Mouse (Mus musculus) ES-E14 (cell line): ENCODE measurements at regions not wholly inside any gene's neighbourhood (a gene's known extent, or its start where the extent isn't known, plus 50 kb on each side); places are given as distances from the start of the nearest gene placed in this dataset.
A peak's percentile ranks its signal among the peaks of the same experiment; 100 is the strongest.

Source experiments
- DNase-seq: peaks from one replicate; pipeline ENCODE4 v3.0.0-alpha.2; 2013; ENCODE audit warnings: low read depth, low spot score
- H3K27ac ChIP-seq: 2 replicates; pipeline ENCODE4 v1.5.1; 2012; ENCODE audit warnings: low read depth, mild to moderate bottlenecking, low read length, moderate library complexity, mixed read lengths; ENCODE audit not compliant: poor library complexity, insufficient read depth, severe bottlenecking
- H3K36me3 ChIP-seq: 2 replicates; pipeline ENCODE4 v1.6.1; 2012; ENCODE audit warnings: mild to moderate bottlenecking, low read length, moderate library complexity, mixed read lengths; ENCODE audit not compliant: control insufficient read depth, poor library complexity, insufficient read depth, severe bottlenecking
- H3K4me1 ChIP-seq, 2 experiments: fragments of 150-350 bp in 1 of 2; sonication (generic) in 1 of 2; 2 replicates each; pipeline ENCODE4 v1.6.1; 2012; ENCODE audit warnings: low read length in 2 of 2, mild to moderate bottlenecking in 1 of 2, mixed read lengths in 1 of 2; ENCODE audit not compliant: control insufficient read depth in 2 of 2, insufficient read depth in 2 of 2, poor library complexity in 1 of 2
- H3K4me3 ChIP-seq, 2 experiments: fragments of 150-350 bp in 1 of 2; sonication (generic) in 1 of 2; 2 replicates each; pipeline ENCODE4 v1.5.1; 2012; ENCODE audit warnings: low read length in 2 of 2, low read depth in 1 of 2, mild to moderate bottlenecking in 1 of 2, mixed read lengths in 1 of 2; ENCODE audit not compliant: insufficient read depth in 1 of 2, poor library complexity in 1 of 2, severe bottlenecking in 1 of 2
- H3K9ac ChIP-seq: 2 replicates; pipeline ENCODE4 v1.6.1; 2012; ENCODE audit warnings: low read depth, mild to moderate bottlenecking, low read length, mixed read lengths; ENCODE audit not compliant: poor library complexity, insufficient read depth, severe bottlenecking
- H3K9me3 ChIP-seq: fragments of 150-350 bp; sonication (generic); 2 replicates; pipeline ENCODE4 v1.6.1; 2012; ENCODE audit warnings: low read depth, mild to moderate bottlenecking, low read length; ENCODE audit not compliant: control insufficient read depth, insufficient read depth
- CHD2 ChIP-seq: IDR thresholded peaks from 2 replicates; pipeline ENCODE4 v1.6.1; 2014; ENCODE audit warnings: mild to moderate bottlenecking, low read depth, low read length, inconsistent platforms
- HCFC1 ChIP-seq: IDR thresholded peaks from 2 replicates; pipeline ENCODE4 v1.6.1; 2012; ENCODE audit warnings: low read length, inconsistent platforms, borderline replicate concordance; ENCODE audit not compliant: insufficient read depth
- MAFK ChIP-seq: IDR thresholded peaks from 2 replicates; pipeline ENCODE4 v1.6.1; 2014; ENCODE audit warnings: mild to moderate bottlenecking, low read depth, low read length, inconsistent platforms; ENCODE audit not compliant: insufficient read depth
- ZC3H11A ChIP-seq: IDR thresholded peaks from 2 replicates; pipeline ENCODE4 v1.6.1; 2012; ENCODE audit warnings: low read depth, mild to moderate bottlenecking, inconsistent platforms, low read length, borderline replicate concordance
- ZNF384 ChIP-seq: IDR thresholded peaks from 2 replicates; pipeline ENCODE4 v1.6.1; 2012; ENCODE audit warnings: low read depth, low read length, inconsistent platforms
- in situ Hi-C, 2 experiments: fragments of 600-800 bp; cut with MboI; formaldehyde crosslinking; loops; one replicate each; pipeline ENCODE4 v1.15.1; 2025; ENCODE audit warnings: low sequenced_read_pairs in 2 of 2, inconsistent platforms in 1 of 2; ENCODE audit not compliant: unreplicated experiment in 2 of 2

DNA sequence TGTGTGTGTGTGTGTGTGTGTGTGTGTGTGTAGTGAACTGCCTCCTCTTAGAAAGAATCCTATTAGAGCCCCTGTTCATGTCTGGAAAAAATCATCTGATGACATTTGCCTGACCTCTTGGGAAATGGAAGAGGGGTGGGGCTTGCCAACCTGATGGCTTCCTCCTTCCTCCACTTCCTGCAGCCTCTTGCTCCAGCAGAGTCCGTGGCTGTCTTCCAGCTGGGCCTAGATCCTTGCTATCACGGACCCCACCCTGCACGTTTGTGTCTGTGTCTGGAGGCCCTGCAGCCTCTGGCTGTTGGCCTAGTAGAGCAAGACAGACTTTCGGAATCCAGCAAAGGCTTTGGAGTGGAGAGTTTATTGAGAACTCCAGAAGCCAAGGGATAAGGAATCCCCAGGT is 273.2 kb downstream of the 1500009L16Rik start:
- no peak overlapping the region for H3K9ac ChIP-seq
- no peak overlapping the region for H3K27ac ChIP-seq
- in situ Hi-C loops = no loop called here
- no peaks in the 10 kb centered on the region for H3K36me3 ChIP-seq
- no peaks in the 10 kb centered on the region for H3K9me3 ChIP-seq
- no peak overlapping the region for H3K4me3 ChIP-seq
- TF ChIP-seq CHD2 = no peak
- TF ChIP-seq ZNF384 = no peak
- TF ChIP-seq ZC3H11A = no peak
- TF ChIP-seq MAFK = no peak
- TF ChIP-seq HCFC1 = no peak
- no peak for DNase-seq
- H3K4me1 ChIP-seq = no peaks in the 10 kb centered on the region

DNA sequence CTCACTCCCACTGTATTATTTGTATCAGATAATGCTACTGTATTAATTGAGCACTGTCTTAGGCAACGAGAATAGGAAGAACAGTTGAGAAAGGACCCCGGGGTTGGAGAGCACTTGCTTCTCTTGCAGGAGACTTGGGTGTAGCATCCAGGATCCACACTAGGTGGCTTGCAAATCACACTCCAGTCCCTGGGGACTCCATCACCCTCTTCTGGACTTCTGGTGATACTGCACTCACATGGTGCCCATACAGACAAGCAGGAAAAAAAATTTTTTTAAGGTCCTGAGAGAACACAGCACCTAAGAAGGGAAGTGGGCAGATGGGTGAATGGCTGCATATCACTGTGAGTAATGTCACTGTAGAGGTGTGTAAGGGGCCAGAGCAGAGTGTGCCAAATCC is 273.8 kb downstream of the 1500009L16Rik start:
- Histone ChIP-seq H3K9ac (no peak overlapping the region), H3K36me3 (no peaks in the 10 kb centered on the region), H3K4me3 (no peak overlapping the region), H3K4me1 (no peaks in the 10 kb centered on the region), H3K27ac (no peak overlapping the region), H3K9me3 (no peaks in the 10 kb centered on the region)
- TF ChIP-seq ZNF384 = peak; percentile 58
- no peak for TF ChIP-seq CHD2
- no peak for TF ChIP-seq MAFK
- TF ChIP-seq ZC3H11A = peak; percentile 87
- in situ Hi-C loops = no loop called here
- peak; percentile 47 for DNase-seq

DNA sequence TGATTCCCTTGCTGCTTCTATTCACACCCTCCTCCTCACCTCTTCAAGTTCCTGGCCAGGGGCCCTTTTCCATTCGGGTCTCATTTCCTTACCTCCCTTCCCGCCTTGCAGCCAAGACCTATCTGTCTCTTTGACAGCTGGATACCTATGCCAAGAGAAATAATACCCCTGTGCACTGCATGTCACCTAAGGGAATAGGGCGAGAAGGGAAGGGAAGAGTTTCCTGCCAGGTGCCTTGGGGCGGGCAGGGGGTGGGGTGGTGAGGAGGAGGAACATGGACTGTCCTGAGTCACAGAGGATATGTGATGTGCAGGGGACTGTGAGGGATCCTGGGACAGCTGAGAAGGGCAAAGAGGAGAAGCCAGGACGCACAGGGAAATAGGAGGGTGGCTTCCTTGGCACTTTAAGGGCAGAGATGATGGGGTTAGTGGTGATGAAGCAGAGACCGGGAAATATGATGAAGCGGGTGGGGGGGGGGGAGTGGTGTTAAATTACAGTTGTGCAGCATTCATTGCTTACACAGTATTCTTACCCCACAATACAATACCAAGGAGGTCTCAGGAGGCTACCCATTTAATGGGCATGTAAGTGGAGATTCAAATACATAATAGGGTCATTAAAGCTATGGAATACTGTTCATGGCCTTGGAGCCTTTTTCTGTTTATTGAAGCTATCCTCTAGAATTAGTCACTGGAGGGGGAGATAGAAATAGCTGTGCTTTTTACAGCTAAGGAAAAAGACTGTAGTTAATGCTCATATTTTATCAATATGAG is 278.0 kb downstream of the 1500009L16Rik start:
- Histone ChIP-seq H3K36me3 (no peaks in the 10 kb centered on the region), H3K9me3 (no peaks in the 10 kb centered on the region), H3K4me3 (no peak overlapping the region), H3K27ac (no peak overlapping the region), H3K9ac (no peak overlapping the region), H3K4me1 (no peaks in the 10 kb centered on the region)
- in situ Hi-C loops = no loop called here
- TF ChIP-seq CHD2 (no peak), ZC3H11A (no peak)
- DNase-seq = no peak

DNA sequence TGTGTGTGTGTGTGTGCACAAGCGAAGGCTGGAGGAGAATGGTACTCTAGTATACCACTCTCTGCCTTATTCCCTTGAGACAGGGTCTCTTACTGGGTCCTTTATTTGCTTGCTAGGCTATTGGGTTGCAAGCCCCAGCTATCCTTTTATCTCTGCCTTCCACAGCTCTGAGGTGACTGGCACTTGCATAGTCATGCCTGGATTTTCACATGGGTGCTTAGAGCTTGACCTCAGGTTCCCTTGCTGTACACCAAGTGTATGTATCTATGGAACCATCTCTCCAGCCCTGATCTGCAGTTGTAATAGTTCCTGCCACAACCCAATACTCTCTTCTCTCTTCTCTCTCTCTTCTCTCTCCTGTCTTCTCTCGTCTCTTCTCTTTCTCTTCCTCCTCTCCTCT is 280.1 kb downstream of the 1500009L16Rik start:
- Histone ChIP-seq H3K9ac (no peak overlapping the region), H3K27ac (no peak overlapping the region), H3K9me3 (no peaks in the 10 kb centered on the region), H3K4me1 (no peaks in the 10 kb centered on the region), H3K36me3 (no peaks in the 10 kb centered on the region), H3K4me3 (no peak overlapping the region)
- no peak for DNase-seq
- in situ Hi-C loops = no loop called here
- no peak for TF ChIP-seq CHD2
- TF ChIP-seq MAFK = no peak
- no peak for TF ChIP-seq ZC3H11A
- TF ChIP-seq ZNF384 = no peak
- no peak for TF ChIP-seq HCFC1
